25 mouse cellular contexts compared by ENCODE assay signal in the genomic region with DNA sequence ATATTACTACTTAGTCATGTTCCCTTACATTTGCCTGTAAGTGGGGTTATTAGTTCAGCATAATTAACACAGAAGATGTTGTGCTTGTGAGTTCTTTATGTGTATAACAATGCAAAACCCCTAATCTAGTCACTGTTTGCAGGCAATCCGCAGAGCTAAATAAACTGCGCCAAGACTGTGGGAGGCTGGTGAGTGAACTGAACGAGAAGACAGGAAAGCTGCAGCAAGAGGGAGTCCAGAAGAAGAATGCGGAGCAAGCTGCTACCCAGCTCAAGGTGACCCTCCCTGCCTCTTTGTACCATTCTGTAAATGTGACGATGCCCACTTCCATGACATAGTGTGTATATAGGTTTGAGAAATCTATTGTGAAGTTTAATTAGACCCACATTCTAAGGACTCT.
"Had no signal": no experiment of that assay in that cellular context is flagged by ENCODE, and none has a peak within 500 bp of the region (broad histone marks: within the 10 kb centered on the region; RNA-seq: fewer than 3 reads in every experiment).

No protein-coding gene starts in this region.

- ATAC-seq: hindbrain, postnatal 0 days; intestine, embryonic 16.5 days; liver, embryonic 12.5 days had no signal

- H3K4me3 ChIP-seq: heart, adult 2 months; heart, embryonic 13.5 days; heart, embryonic 15.5 days; hindbrain, embryonic 13.5 days; hindbrain, embryonic 15.5 days; kidney, embryonic 15.5 days; limb, embryonic 13.5 days; limb, embryonic 15.5 days; liver, embryonic 12.5 days had no signal

- DNase-seq: gastrocnemius, postnatal 14 days; gastrocnemius, postnatal 36 days; heart, adult 2 months; heart, postnatal 14 days; heart, postnatal 36 days; kidney, adult 11 months; kidney, adult 2 months; kidney, adult 9 months; kidney, postnatal 14 days; kidney, postnatal 36 days; layer of hippocampus, adult 9-11 months; layer of hippocampus, postnatal 36 days; left cerebral cortex, postnatal 4 days had no signal

- H3K27ac ChIP-seq: heart, adult 2 months; heart, embryonic 13.5 days; heart, embryonic 15.5 days; hindbrain, embryonic 13.5 days; hindbrain, embryonic 15.5 days; hindbrain, postnatal 0 days; kidney, embryonic 15.5 days; kidney, postnatal 0 days; limb, embryonic 13.5 days; limb, embryonic 15.5 days; liver, embryonic 12.5 days; liver, embryonic 14.5 days had no signal
